Mouse (Mus musculus) ES-Bruce4 (cell line): Measurements from ENCODE around the gene Lsp1.

Experiments
- CTCF ChIP-seq: IDR thresholded peaks from one replicate; pipeline ENCODE4 v1.8.1; 2011; ENCODE audit warnings: low read depth, low read length
- POLR2A ChIP-seq: IDR thresholded peaks from one replicate; pipeline ENCODE4 v1.8.1; 2011; ENCODE audit warnings: low read length; ENCODE audit not compliant: insufficient read depth

DNA sequence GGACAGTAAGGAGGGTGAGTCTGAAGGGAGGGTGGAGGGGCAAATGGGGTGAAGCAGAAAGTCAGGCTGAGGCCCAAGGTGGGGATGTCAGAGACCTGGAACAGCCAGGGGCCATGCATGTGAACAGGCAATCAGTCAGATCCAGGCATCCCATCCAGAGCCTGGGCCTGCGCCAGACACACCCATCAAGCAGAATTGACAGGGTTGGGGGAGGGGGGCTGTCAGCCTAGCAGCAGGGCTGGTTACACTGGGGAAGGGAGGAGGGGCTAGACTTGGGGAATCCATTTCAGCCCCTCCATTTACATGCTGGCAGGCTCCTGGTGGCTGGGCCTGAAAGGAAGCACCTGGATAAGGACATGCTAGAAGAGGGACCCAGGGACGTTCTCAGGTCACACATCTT is 45.3 kb downstream of the Lsp1 start:
- TF ChIP-seq CTCF (no peak), POLR2A (no peak)
